Mouse (Mus musculus) T-helper 1 cell (primary cell): ENCODE results near the gene Pip5k1b.

Source experiments
- in situ Hi-C: fragments of 300-600 bp; cut with MboI, MseI; formaldehyde crosslinking; loops from one replicate; pipeline ENCODE4 v1.15.1; 2025; ENCODE audit warnings: high pct_unique_total_duplicates

Gene Pip5k1b

GRCm38 (mm10) chr19:24518384-24518783, 37.3 kb downstream of the Pip5k1b start:
- in situ Hi-C loops, result no loop called here

- in situ Hi-C loops, result no loop called here
These were observed 38.6 kb downstream of the Pip5k1b start for GRCm38 (mm10) chr19:24517057-24517456.

- in situ Hi-C loops, result no loop called here
These were observed 39.7 kb downstream of the Pip5k1b start for GRCm38 (mm10) chr19:24515941-24516340.

- in situ Hi-C loops, result no loop called here
These were observed 40.7 kb downstream of the Pip5k1b start for GRCm38 (mm10) chr19:24514661-24515642.

GRCm38 (mm10) chr19:24513105-24513843, 42.4 kb downstream of the Pip5k1b start:
- in situ Hi-C loops, result no loop called here

GRCm38 (mm10) chr19:24511939-24512338, 43.7 kb downstream of the Pip5k1b start:
- in situ Hi-C loops, result no loop called here

- in situ Hi-C loops, result no loop called here
These were observed 46.3 kb downstream of the Pip5k1b start for GRCm38 (mm10) chr19:24509391-24509790.

GRCm38 (mm10) chr19:24508087-24508767, 47.4 kb downstream of the Pip5k1b start:
- in situ Hi-C loops, result no loop called here

- in situ Hi-C loops, result no loop called here
These were observed 52.8 kb downstream of the Pip5k1b start for GRCm38 (mm10) chr19:24502736-24503421.

- in situ Hi-C loops, result no loop called here
These were observed 54.1 kb downstream of the Pip5k1b start for GRCm38 (mm10) chr19:24501525-24501924.

GRCm38 (mm10) chr19:24500431-24500830, 55.2 kb downstream of the Pip5k1b start:
- in situ Hi-C loops, result no loop called here

- in situ Hi-C loops, result no loop called here
These were observed 56.4 kb downstream of the Pip5k1b start for GRCm38 (mm10) chr19:24499291-24499690.

GRCm38 (mm10) chr19:24493887-24494286, 61.8 kb downstream of the Pip5k1b start:
- in situ Hi-C loops, result no loop called here

GRCm38 (mm10) chr19:24491824-24492223, 63.8 kb downstream of the Pip5k1b start:
- in situ Hi-C loops, result no loop called here

GRCm38 (mm10) chr19:24490275-24490674, 65.4 kb downstream of the Pip5k1b start:
- in situ Hi-C loops, result no loop called here

- in situ Hi-C loops, result no loop called here
These were observed 69.0 kb downstream of the Pip5k1b start for GRCm38 (mm10) chr19:24486433-24487296.

- in situ Hi-C loops, result no loop called here
These were observed 71.0 kb downstream of the Pip5k1b start for GRCm38 (mm10) chr19:24484612-24485194.

- in situ Hi-C loops, result no loop called here
These were observed 74.8 kb downstream of the Pip5k1b start for GRCm38 (mm10) chr19:24480916-24481315.

GRCm38 (mm10) chr19:24476929-24477882, 78.5 kb downstream of the Pip5k1b start, which contains the start of gene Fam122a:
Fam122a (minus strand) TSS chr19:24477356.
- in situ Hi-C loops, result no loop called here
